Mouse (Mus musculus): Measurements from ENCODE around the gene Phlpp1.

- TF ChIP-seq CTCF (conservative IDR thresholded peaks at IDR 0.05; ENCODE audit: low read length), result no peak
- no peak for TF ChIP-seq POU5F1 (IDR thresholded peaks at IDR 0.05; ENCODE audit: borderline replicate concordance, low read length)
These were observed 10.6 kb upstream of the Phlpp1 start for GRCm38 (mm10) chr1:106160916-106161315.

All from E14TG2a.4 (cell line).